In the genomic region with DNA sequence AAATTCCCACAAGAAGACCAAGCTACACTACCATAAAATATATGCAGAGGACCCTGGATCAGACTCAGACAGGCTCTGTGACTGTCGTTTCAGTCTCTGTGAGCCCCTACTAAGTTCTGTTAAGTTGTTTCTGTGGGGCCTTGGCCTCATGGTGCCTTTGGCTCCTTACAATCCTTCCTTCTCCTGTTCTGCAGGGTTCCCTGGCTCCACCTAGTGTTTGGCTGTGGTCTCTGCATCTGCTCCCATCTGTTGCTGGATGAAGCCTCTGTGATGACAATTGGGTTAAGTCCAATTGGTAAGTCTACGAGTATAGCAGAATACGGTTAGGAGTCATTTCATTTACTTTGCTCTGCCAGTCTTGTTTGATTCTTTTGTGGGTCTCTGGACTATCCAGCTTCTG, we compare ENCODE assay signal across 9 mouse cellular contexts. TPM values are rescaled to one million over a fixed set of nuclear protein-coding genes. Genes with fewer than 3 reads are reported as not detected.
A peak's percentile ranks its signal among the peaks of the same experiment; 100 is the strongest.
DNase-seq lines count a peak whose midpoint lies in the region; ATAC-seq and TF ChIP-seq lines count a peak whose summit lies in the region.
"Had no signal": no experiment of that assay in that cellular context is flagged by ENCODE, and none has a peak within 500 bp of the region (broad histone marks: within the 10 kb centered on the region; RNA-seq: fewer than 3 reads in every experiment).

No protein-coding gene starts in this region.

- no peaks in the 10 kb centered on the region for H3K27me3 ChIP-seq in hindbrain, embryonic 10.5 days (ENCODE audit: insufficient read depth, poor library complexity, severe bottlenecking)
- H3K27me3 ChIP-seq in hindbrain, embryonic 12.5 days: no peaks in the 10 kb centered on the region
- no peaks in the 10 kb centered on the region for H3K27me3 ChIP-seq in embryonic facial prominence, embryonic 11.5 days (ENCODE audit: control insufficient read depth, insufficient read depth, low read length)
- H3K27me3 ChIP-seq in stomach, postnatal 0 days (ENCODE audit: control insufficient read depth, insufficient read depth, low read length): no peaks in the 10 kb centered on the region
- H3K27me3 ChIP-seq: embryonic facial prominence, embryonic 12.5 days had no signal

- peak overlapping the region; percentile 45; the same call in 1 of the 2 replicates for H3K27ac ChIP-seq in hindbrain, embryonic 10.5 days
- H3K27ac ChIP-seq in hindbrain, embryonic 12.5 days: no peak overlapping the region
- no peak overlapping the region for H3K27ac ChIP-seq in embryonic facial prominence, embryonic 11.5 days (replicated peaks; ENCODE audit: low read depth, low read length)
- H3K27ac ChIP-seq in stomach, postnatal 0 days (replicated peaks): no peak overlapping the region

- TF ChIP-seq CTCF in stomach, postnatal 0 days (IDR thresholded peaks at IDR 0.05; ENCODE audit: low read depth): peak; percentile 92

- no peaks in the 10 kb centered on the region for H3K9me3 ChIP-seq in hindbrain, embryonic 10.5 days
- H3K9me3 ChIP-seq in hindbrain, embryonic 12.5 days (replicated peaks): no peaks in the 10 kb centered on the region
- no peaks in the 10 kb centered on the region for H3K9me3 ChIP-seq in embryonic facial prominence, embryonic 11.5 days (replicated peaks; ENCODE audit: control insufficient read depth, low read length)
- no peaks in the 10 kb centered on the region for H3K9me3 ChIP-seq in stomach, postnatal 0 days (ENCODE audit: control insufficient read depth, low read length)
- H3K9me3 ChIP-seq: embryonic facial prominence, embryonic 12.5 days had no signal

- no peak overlapping the region for H3K4me3 ChIP-seq in hindbrain, embryonic 10.5 days
- H3K4me3 ChIP-seq in hindbrain, embryonic 12.5 days: no peak overlapping the region
- H3K4me3 ChIP-seq in embryonic facial prominence, embryonic 11.5 days (ENCODE audit: low read depth, low read length): no peak overlapping the region
- no peak overlapping the region for H3K4me3 ChIP-seq in stomach, postnatal 0 days (ENCODE audit: low read depth, low read length)
- H3K4me3 ChIP-seq: embryonic facial prominence, embryonic 12.5 days had no signal

- intact Hi-C loops in heart, postnatal 14 days (cut with DNase I): loop anchor here (1.0 kb wide), 2 partner anchors 51 to 88 kb away; no protein-coding TSS in a partner anchor
- intact Hi-C loops in left cerebral cortex, postnatal 25 days (cut with DNase I): loop anchor here (1.0 kb wide), 1 partner anchor 88 kb away; no protein-coding TSS in a partner anchor

- DNase-seq in hindbrain, embryonic 10.5 days (ENCODE audit: low spot score): peak; percentile 69
- peak; percentile 75 for DNase-seq in adrenal gland, postnatal 25 days
- peak; percentile 80 for DNase-seq in embryonic facial prominence, embryonic 11.5 days (ENCODE audit: low spot score)
- peak; percentile 80 to 87 for DNase-seq in heart, postnatal 14 days
- peak; percentile 71 to 83 for DNase-seq in left cerebral cortex, postnatal 25 days (ENCODE audit: low spot score in 2 of 2)
- DNase-seq in naive thymus-derived CD4-positive, alpha-beta T cell, adult 2 months (ENCODE audit: low read depth): peak; percentile 28
- peak; percentile 64 for DNase-seq in stomach, postnatal 0 days (ENCODE audit: low spot score)

- ATAC-seq in hindbrain, embryonic 12.5 days (ENCODE audit: low FRiP score): no peak
- no peak for ATAC-seq in embryonic facial prominence, embryonic 11.5 days (replicated peaks; ENCODE audit: insufficient number of reproducible peaks, low FRiP score, low TSS enrichment, low read depth)
- ATAC-seq in stomach, postnatal 0 days (ENCODE audit: low FRiP score, low TSS enrichment): no peak

- H3K9ac ChIP-seq in hindbrain, embryonic 12.5 days: no peak overlapping the region
- H3K9ac ChIP-seq in embryonic facial prominence, embryonic 11.5 days (replicated peaks; ENCODE audit: low read length): no peak overlapping the region
- no peak overlapping the region for H3K9ac ChIP-seq in stomach, postnatal 0 days (ENCODE audit: low read length)
- H3K9ac ChIP-seq: embryonic facial prominence, embryonic 12.5 days had no signal

- H3K4me2 ChIP-seq in hindbrain, embryonic 12.5 days (replicated peaks): no peak overlapping the region
- no peak overlapping the region for H3K4me2 ChIP-seq in embryonic facial prominence, embryonic 11.5 days (ENCODE audit: low read depth, low read length)
- H3K4me2 ChIP-seq in stomach, postnatal 0 days (replicated peaks; ENCODE audit: low read depth): no peak overlapping the region
- H3K4me2 ChIP-seq: embryonic facial prominence, embryonic 12.5 days had no signal

- peaks cover 17% of the 10 kb centered on the region for H3K4me1 ChIP-seq in hindbrain, embryonic 10.5 days (replicated peaks)
- peaks cover 5% of the 10 kb centered on the region; the same call in 1 of the 2 replicates for H3K4me1 ChIP-seq in hindbrain, embryonic 12.5 days
- no peaks in the 10 kb centered on the region; the same call in 1 of the 2 replicates for H3K4me1 ChIP-seq in embryonic facial prominence, embryonic 11.5 days (ENCODE audit: control insufficient read depth, insufficient read depth, low read length)
- H3K4me1 ChIP-seq in stomach, postnatal 0 days (replicated peaks; ENCODE audit: control insufficient read depth, insufficient read depth): no peaks in the 10 kb centered on the region

- 61% methylated on average over 3 of the region's 3 CpGs for WGBS in hindbrain, embryonic 10.5 days
- 51% methylated on average over 3 of the region's 3 CpGs for WGBS in hindbrain, embryonic 12.5 days
- WGBS in embryonic facial prominence, embryonic 11.5 days: 46% methylated on average over 3 of the region's 3 CpGs
- 27% methylated on average over 3 of the region's 3 CpGs for WGBS in stomach, postnatal 0 days

- no peak for TF ChIP-seq EP300 in stomach, postnatal 0 days (optimal IDR thresholded peaks at IDR 0.05)

- H3K36me3 ChIP-seq in hindbrain, embryonic 10.5 days: no peaks in the 10 kb centered on the region
- H3K36me3 ChIP-seq in hindbrain, embryonic 12.5 days: no peaks in the 10 kb centered on the region
- H3K36me3 ChIP-seq in embryonic facial prominence, embryonic 11.5 days (replicated peaks; ENCODE audit: control insufficient read depth, insufficient read depth, low read depth, low read length): no peaks in the 10 kb centered on the region
- no peaks in the 10 kb centered on the region for H3K36me3 ChIP-seq in stomach, postnatal 0 days (ENCODE audit: control insufficient read depth, insufficient read depth, low read length)
- H3K36me3 ChIP-seq: embryonic facial prominence, embryonic 12.5 days had no signal

RNA-seq across cellular contexts. Expression of a gene that starts 1.5 kb away (rescaled TPM):
- polyA plus RNA-seq in hindbrain, embryonic 10.5 days (2016; fragmentation: Nextera tagmentation; extraction: Ambion mirVana): 0.78 and 1.0 TPM in 2 replicates
- polyA plus RNA-seq in hindbrain, embryonic 12.5 days (2016; fragmentation: Nextera tagmentation; extraction: Ambion mirVana): 0.69 and 0.76 TPM in 2 replicates
- total RNA-seq in adrenal gland, postnatal 25 days (2021): 0.48 and 0.85 TPM in 2 replicates
- polyA plus RNA-seq in embryonic facial prominence, embryonic 11.5 days (2014; fragmentation: Nextera tagmentation; extraction: Ambion mirVana): 0.97 and 1.6 TPM in 2 replicates
- total RNA-seq in heart, postnatal 14 days (2021): 1 to 10 TPM; 2.3 to 2.5 TPM
- total RNA-seq in left cerebral cortex, postnatal 25 days (2021): under 1 TPM; 0.18 to 0.57 TPM
- 0.57 and 1.1 TPM in 2 replicates for polyA plus RNA-seq in stomach, postnatal 0 days (2015; fragmentation: Nextera tagmentation; extraction: Ambion mirVana)

Comparison
In these comparisons a context has a peak if more than half of its experiments do, and no peak if none do; other contexts are left out.
1. DNase-seq: peak in every context shown above with its lines; median percentile 84 in heart, postnatal 14 days; 80 in embryonic facial prominence, embryonic 11.5 days; 77 in left cerebral cortex, postnatal 25 days; 75 in adrenal gland, postnatal 25 days; 69 in hindbrain, embryonic 10.5 days; 64 in stomach, postnatal 0 days; 28 in naive thymus-derived CD4-positive, alpha-beta T cell, adult 2 months.